Mouse (Mus musculus): ENCODE data around the gene Crocc. TPM values are rescaled to one million over a fixed set of nuclear protein-coding genes. Genes with fewer than 3 reads are reported as not detected.

Gene Crocc
- total RNA-seq, 2 experiments from 2014 or later: 51.4 to 62.7 TPM

- intact Hi-C loops (cut with DNase I): no loop called here
- no peak for DNase-seq (ENCODE audit: low spot score in 2 of 2)
These were observed 64.5 kb downstream of the Crocc start for GRCm38 (mm10) chr4:140995811-140996210.

- DNase-seq (ENCODE audit: low spot score in 2 of 2): no peak
- intact Hi-C loops (cut with DNase I): no loop called here
These were observed 66.5 kb downstream of the Crocc start for GRCm38 (mm10) chr4:140993846-140994245.

- no peak for DNase-seq (ENCODE audit: low spot score in 2 of 2)
- intact Hi-C loops (cut with DNase I): no loop called here
These were observed 68.1 kb downstream of the Crocc start for GRCm38 (mm10) chr4:140992215-140992614.

- no peak for DNase-seq (ENCODE audit: low spot score in 2 of 2)
- intact Hi-C loops (cut with DNase I): no loop called here
These were observed 70.9 kb downstream of the Crocc start for GRCm38 (mm10) chr4:140989447-140989846.

- DNase-seq (ENCODE audit: low spot score in 2 of 2): no peak
- intact Hi-C loops (cut with DNase I): no loop called here
These were observed 71.6 kb downstream of the Crocc start for GRCm38 (mm10) chr4:140988706-140989290.

GRCm38 (mm10) chr4:140987476-140987875, 72.9 kb downstream of the Crocc start:
- DNase-seq (ENCODE audit: low spot score in 2 of 2): no peak
- intact Hi-C loops (cut with DNase I): no loop called here

GRCm38 (mm10) chr4:140986711-140987395, 73.5 kb downstream of the Crocc start, which contains the start of gene Atp13a2:
Gene Atp13a2 (plus strand): TSS chr4:140986873.
- intact Hi-C loops (cut with DNase I): no loop called here

GRCm38 (mm10) chr4:140986024-140986710, 74.2 kb downstream of the Crocc start:
- intact Hi-C loops (cut with DNase I): no loop called here

More at GRCm38 (mm10) chr4:140986711-140987395, 73.5 kb downstream of the Crocc start, which contains the start of gene Atp13a2:
- peak; percentile 96 for DNase-seq (ENCODE audit: low spot score in 2 of 2)

GRCm38 (mm10) chr4:140984544-140984943, 75.8 kb downstream of the Crocc start:
- DNase-seq (ENCODE audit: low spot score in 2 of 2): no peak
- intact Hi-C loops (cut with DNase I): loop anchor here (5.0 kb wide), 1 partner anchor 48 kb away; no protein-coding TSS in a partner anchor

More at GRCm38 (mm10) chr4:140986024-140986710, 74.2 kb downstream of the Crocc start:
- no peak for DNase-seq (ENCODE audit: low spot score in 2 of 2)

GRCm38 (mm10) chr4:140983442-140983841, 76.9 kb downstream of the Crocc start:
- peak; percentile 41 to 68 for DNase-seq (ENCODE audit: low spot score in 2 of 2)

GRCm38 (mm10) chr4:140982808-140983207, 77.5 kb downstream of the Crocc start:
- intact Hi-C loops (cut with DNase I): loop anchor here (5.0 kb wide), 1 partner anchor 49 kb away; no protein-coding TSS in a partner anchor
- DNase-seq (ENCODE audit: low spot score in 2 of 2): no peak

More at GRCm38 (mm10) chr4:140983442-140983841, 76.9 kb downstream of the Crocc start:
- intact Hi-C loops (cut with DNase I): loop anchor here (5.0 kb wide), 1 partner anchor 49 kb away; no protein-coding TSS in a partner anchor

- no peak for DNase-seq (ENCODE audit: low spot score in 2 of 2)
- intact Hi-C loops (cut with DNase I): loop anchor here (5.0 kb wide), 1 partner anchor 51 kb away; no protein-coding TSS in a partner anchor
These were observed 78.7 kb downstream of the Crocc start for GRCm38 (mm10) chr4:140981605-140982004.

- intact Hi-C loops (cut with DNase I): no loop called here
These were observed 82.3 kb downstream of the Crocc start for GRCm38 (mm10) chr4:140977886-140978692.

GRCm38 (mm10) chr4:140977278-140977677, 83.1 kb downstream of the Crocc start:
- intact Hi-C loops (cut with DNase I): no loop called here
- DNase-seq (ENCODE audit: low spot score in 2 of 2): no peak

More at GRCm38 (mm10) chr4:140977886-140978692, 82.3 kb downstream of the Crocc start:
- DNase-seq (ENCODE audit: low spot score in 2 of 2): no peak

GRCm38 (mm10) chr4:140975356-140975755, 85.0 kb downstream of the Crocc start:
- intact Hi-C loops (cut with DNase I): no loop called here
- DNase-seq (ENCODE audit: low spot score in 2 of 2): no peak

- DNase-seq (ENCODE audit: low spot score in 2 of 2): no peak
- intact Hi-C loops (cut with DNase I): no loop called here
These were observed 85.9 kb downstream of the Crocc start for GRCm38 (mm10) chr4:140974408-140974807.

- DNase-seq (ENCODE audit: low spot score in 2 of 2): peak in 1 of 2 experiments; percentile 46
- intact Hi-C loops (cut with DNase I): no loop called here
These were observed 88.7 kb downstream of the Crocc start for GRCm38 (mm10) chr4:140971691-140972090.

- intact Hi-C loops (cut with DNase I): no loop called here
These were observed 92.8 kb downstream of the Crocc start for GRCm38 (mm10) chr4:140967386-140968159.

More at GRCm38 (mm10) chr4:140967386-140968159, 92.8 kb downstream of the Crocc start:
- no peak for DNase-seq (ENCODE audit: low spot score in 2 of 2)

Measured in left cerebral cortex, postnatal 25 days (tissue).